Mouse (Mus musculus): Measurements from ENCODE around the gene Hspb2. TPM values are rescaled to one million over a fixed set of nuclear protein-coding genes. Genes with fewer than 3 reads are reported as not detected.

The Hspb2 gene
- polyA plus RNA-seq (2017; shearing (Covaris generic)) = not detected

DNA sequence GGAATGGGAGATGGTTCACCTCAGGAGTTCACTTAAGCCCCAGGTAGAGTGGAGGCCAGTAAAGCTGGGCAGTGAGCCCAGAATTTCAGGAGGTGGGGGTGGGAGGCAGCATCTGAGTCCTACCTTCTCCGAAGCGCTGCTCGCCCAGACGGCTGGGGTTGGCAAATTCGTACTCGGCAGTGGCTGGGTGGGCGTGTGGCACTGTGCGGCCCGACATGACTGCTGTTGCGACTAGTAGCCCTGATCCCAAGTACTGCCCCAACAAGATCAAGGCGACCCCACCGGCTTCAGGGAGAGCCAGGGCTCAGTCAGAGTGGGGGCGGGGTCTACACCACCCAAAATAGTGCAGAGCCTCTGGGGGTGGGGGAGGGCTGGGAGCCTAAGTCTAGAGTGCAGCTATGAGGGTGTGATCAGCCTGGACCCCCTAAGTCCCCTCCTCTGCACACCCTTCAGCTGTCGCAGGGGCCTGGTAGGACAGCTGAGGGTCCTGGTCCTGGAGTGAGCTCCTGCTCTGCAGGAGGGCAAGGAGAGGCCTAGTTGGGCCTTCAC is at the start of gene Hspb2:
TSS of gene Hspb2 (minus strand) at position 301 of the 549 bp plus-strand sequence.

DNA sequence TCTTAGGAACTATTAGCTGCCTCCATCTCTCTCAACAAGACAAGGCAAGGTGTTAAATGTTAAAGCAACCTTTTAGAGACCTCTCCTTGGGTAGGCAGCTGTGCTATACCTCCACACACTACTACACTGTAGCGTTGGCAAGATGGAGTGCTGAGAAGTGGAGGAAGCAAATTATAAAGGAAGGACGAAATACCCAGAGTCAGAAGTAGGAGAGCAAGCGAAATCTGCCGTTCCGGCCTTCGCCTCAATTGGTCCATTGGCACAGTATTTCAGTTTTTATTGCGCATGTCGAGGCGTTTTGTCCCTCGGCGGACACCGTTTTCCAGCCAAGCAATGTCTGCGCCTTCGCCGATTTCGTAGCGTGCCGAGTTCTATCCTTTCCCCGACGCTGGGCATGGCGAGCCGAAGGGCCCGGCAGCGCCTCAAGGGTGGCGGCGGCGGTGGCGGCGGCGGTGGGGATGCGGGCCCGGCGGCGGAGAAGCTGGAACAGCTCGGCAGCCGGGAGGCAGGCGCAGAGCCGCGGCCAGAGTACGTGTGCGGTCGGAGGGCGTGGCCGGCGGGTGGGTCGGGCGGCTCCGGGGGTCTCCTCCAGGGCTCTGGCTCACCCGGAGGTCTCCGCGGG is 22.9 kb upstream of the Hspb2 start, which contains the start of the genes Alg9 and 1110032A03Rik:
TSS of gene Alg9 (plus strand) at position 29 of the 622 bp plus-strand sequence.
TSS of gene 1110032A03Rik (minus strand) at position 530 of the 622 bp plus-strand sequence.

DNA sequence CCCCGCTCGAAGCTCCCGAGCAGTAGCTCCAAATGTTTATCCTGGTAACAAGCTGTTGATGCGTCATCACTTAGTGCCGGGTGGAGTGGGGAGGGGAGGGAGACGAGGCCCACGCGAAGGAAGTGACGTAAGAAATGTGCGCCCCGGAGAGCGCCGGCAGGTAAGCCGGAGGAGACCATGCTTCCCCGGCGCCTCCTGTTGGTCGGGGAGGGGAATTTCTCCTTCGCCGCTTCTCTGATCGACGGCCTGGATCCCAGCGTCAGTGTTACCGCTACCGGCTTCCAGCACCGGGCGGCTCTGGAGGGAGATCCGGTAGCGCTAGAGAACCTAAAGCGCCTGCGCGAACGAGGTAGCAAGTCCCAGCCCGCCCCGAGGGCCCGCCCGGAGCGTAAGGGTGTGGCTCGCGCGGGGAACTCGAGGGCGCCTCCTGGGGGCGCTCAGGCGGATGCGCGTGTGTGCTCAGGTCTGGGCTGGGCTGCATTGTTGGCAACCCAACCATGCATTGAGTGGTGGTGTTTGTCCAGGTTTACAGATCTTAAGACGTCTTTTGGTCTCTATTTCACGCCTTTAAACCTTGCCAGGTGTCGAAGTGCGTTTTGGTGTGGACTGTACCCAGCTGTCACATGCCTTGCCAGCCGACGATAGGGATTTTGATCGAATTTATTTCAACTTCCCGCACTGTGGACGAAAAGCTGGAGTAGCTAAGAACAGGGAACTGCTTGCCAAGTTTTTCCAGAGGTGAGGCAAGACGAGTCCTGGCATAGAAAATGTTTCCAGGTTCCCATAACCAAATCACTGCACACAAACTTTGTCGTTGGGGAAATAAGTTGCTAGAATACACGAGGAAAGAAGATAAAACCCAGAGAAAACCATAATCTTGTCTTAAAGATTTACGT is 16.2 kb upstream of the Hspb2 start, which contains the start of gene Fdxacb1:
TSS of gene Fdxacb1 (plus strand) at position 130 of the 896 bp plus-strand sequence.

DNA sequence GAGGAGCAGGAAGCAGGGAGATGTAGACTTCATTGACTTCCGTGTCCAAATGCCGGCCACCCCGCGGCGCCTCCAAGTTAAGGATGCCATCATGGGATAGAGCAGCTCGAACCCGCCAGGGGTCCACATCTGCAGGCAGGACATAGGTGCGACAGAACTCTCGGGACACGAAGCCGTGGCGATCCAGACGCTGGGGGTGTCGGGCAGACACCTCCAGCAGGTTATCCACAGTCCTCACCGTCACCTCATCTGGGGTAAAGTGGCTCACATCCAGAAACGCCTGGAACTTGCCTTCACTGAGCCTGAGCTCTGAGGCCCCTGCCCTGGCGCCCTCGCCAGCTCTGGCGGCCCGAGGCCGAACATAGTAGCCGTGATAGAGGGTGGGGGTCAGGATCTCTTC is 831 bp downstream of the Hspb2 start, which contains the start of gene Cryab:
TSS of gene Cryab (plus strand) at position 3 of the 400 bp plus-strand sequence.

DNA sequence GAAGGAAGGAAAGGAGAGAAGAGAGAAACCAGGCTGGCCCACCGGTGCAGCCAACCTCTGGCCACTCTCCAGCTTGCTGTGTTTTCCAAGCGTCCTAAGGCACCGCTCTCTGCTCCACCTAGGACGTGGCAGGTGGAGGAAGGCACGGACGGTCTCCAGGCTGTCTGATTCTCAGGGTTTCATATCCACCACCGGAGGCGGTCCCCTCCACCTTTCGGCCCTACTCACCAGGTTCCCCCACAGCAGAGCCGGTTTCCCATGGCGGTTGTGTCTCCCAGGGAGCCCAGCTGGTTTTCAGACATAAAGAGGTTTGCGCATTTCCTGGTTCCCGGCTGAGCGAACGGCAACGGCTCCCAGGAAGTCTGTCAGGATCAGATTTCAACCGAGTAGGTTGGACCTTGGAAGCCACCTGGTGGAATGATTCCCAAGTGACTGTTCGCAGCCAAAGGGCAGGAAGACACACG is 5.9 kb downstream of the Hspb2 start, which contains the start of gene 2310030G06Rik:
TSS of gene 2310030G06Rik (minus strand) at position 323 of the 464 bp plus-strand sequence.

DNA sequence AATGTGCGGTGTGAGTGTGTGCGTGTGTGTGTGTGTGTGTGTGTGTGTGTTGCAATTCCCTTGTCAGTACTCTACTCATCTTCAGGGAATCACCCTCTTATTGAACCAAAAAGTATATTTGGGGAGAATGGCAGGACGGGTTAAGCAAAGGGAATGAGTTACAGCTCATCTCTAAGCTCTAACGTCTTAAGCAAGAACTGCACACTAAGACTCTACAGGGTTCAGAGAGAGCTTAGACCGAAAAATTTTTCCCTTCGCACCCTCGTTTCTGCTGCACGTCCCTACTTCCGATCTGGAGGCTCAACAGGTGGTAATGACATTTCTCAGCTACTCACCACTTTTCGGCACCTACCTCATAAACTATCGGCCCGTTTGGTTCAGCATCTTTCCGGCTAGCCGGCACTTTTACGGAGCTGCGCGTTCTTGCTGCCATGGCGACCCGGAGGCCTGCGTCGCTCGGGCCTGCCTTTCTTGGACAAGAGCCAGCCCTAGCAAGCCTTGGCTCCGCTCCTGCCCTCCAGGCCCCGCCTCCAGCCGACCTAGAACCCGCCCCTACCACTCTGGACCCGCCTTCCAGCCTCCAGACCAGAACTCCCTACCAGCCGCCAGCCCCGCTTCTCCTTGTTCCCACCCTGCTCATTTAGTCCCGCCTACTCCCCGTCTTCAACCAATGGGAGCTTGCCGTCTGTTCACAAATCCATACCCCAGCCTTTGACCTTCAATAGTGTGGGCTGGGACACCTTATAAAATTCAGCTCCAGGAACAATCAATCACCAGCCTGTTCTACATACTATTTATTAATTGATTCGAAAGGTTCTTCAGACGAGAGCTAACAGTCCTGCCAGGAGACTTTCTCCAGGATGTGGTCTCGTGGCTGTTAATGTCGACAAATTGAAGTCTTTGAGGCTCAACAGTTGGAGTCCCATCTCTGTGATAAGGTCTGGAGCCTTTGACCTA is 13.0 kb downstream of the Hspb2 start, which contains the start of gene Dixdc1:
TSS of gene Dixdc1 (minus strand) at position 604 of the 957 bp plus-strand sequence.

Other genes with a start within 250 kb of the Hspb2 start
- gene Pts, start 223.6 kb downstream of the Hspb2 start, polyA plus RNA-seq (2017; shearing (Covaris generic)) = 100 to 1,000 TPM; 113 to 121 TPM
- 1 to 10 TPM in 1 of 2 experiments, under 1 TPM in 1; 0.33 to 4.7 TPM for gene Il18, start 197.5 kb downstream of the Hspb2 start, polyA plus RNA-seq (2017; shearing (Covaris generic))
- gene Bco2, start 197.2 kb downstream of the Hspb2 start, polyA plus RNA-seq (2017; shearing (Covaris generic)) = under 1 TPM in 1 of 2 experiments, not detected in 1; 0.35 TPM
- gene Tex12, start 191.0 kb downstream of the Hspb2 start, polyA plus RNA-seq (2017; shearing (Covaris generic)) = under 1 TPM in 1 of 2 experiments, not detected in 1; 0.56 TPM
- 100 to 1,000 TPM; 153 to 163 TPM for gene Sdhd, start 148.5 kb downstream of the Hspb2 start, polyA plus RNA-seq (2017; shearing (Covaris generic))
- 10 to 100 TPM; 85.5 to 92.1 TPM for gene Timm8b, start 148.4 kb downstream of the Hspb2 start, polyA plus RNA-seq (2017; shearing (Covaris generic))
- 1 to 10 TPM in 1 of 2 experiments, under 1 TPM in 1; 0.93 to 1.1 TPM for gene Pih1d2, start 135.0 kb downstream of the Hspb2 start, polyA plus RNA-seq (2017; shearing (Covaris generic))
- gene Nkapd1, start 134.9 kb downstream of the Hspb2 start, polyA plus RNA-seq (2017; shearing (Covaris generic)) = 10 to 100 TPM; 23.6 to 30.3 TPM
- 10 to 100 TPM; 40.4 to 49.8 TPM for gene Dlat, start 92.6 kb downstream of the Hspb2 start, polyA plus RNA-seq (2017; shearing (Covaris generic))
- 1 to 10 TPM in 1 of 2 experiments, under 1 TPM in 1; 0.77 to 1.2 TPM for gene Dixdc1, start 12.8 kb downstream of the Hspb2 start, polyA plus RNA-seq (2017; shearing (Covaris generic))
- gene 2310030G06Rik, start 5.8 kb downstream of the Hspb2 start, polyA plus RNA-seq (2017; shearing (Covaris generic)) = 1 to 10 TPM in 1 of 2 experiments, not detected in 1; 1.4 TPM
- gene Cryab, start 1.0 kb downstream of the Hspb2 start, polyA plus RNA-seq (2017; shearing (Covaris generic)) = 1 to 10 TPM in 1 of 2 experiments, under 1 TPM in 1; 0.39 to 1.0 TPM
- gene Fdxacb1, start 15.9 kb upstream of the Hspb2 start, polyA plus RNA-seq (2017; shearing (Covaris generic)) = 1 to 10 TPM; 4.7 to 9.9 TPM
- 10 to 100 TPM; 22.4 to 27.9 TPM for gene Alg9, start 22.7 kb upstream of the Hspb2 start, polyA plus RNA-seq (2017; shearing (Covaris generic))
- gene 1110032A03Rik, start 23.2 kb upstream of the Hspb2 start, polyA plus RNA-seq (2017; shearing (Covaris generic)) = 10 to 100 TPM in 1 of 2 experiments, 1 to 10 TPM in 1; 7.2 to 16.3 TPM
- gene Ppp2r1b, start 92.9 kb upstream of the Hspb2 start, polyA plus RNA-seq (2017; shearing (Covaris generic)) = 10 to 100 TPM; 60.9 to 81.3 TPM

Data from inflammation-experienced regulatory T-cells (primary cell).